Mouse (Mus musculus): ENCODE measurements around the gene Pip5k1b. TPM values are rescaled to one million over a fixed set of nuclear protein-coding genes. Genes with fewer than 3 reads are reported as not detected.

The Pip5k1b gene
- total RNA-seq, 2 experiments from 2014 or later, result 37.0 to 40.3 TPM

- no peak for DNase-seq (ENCODE audit: low spot score in 2 of 2)
Measured at GRCm38 (mm10) chr19:24352298-24352959, 203.2 kb downstream of the Pip5k1b start.

GRCm38 (mm10) chr19:24344501-24344900, 211.2 kb downstream of the Pip5k1b start:
- no peak for DNase-seq (ENCODE audit: low spot score in 2 of 2)

DNA sequence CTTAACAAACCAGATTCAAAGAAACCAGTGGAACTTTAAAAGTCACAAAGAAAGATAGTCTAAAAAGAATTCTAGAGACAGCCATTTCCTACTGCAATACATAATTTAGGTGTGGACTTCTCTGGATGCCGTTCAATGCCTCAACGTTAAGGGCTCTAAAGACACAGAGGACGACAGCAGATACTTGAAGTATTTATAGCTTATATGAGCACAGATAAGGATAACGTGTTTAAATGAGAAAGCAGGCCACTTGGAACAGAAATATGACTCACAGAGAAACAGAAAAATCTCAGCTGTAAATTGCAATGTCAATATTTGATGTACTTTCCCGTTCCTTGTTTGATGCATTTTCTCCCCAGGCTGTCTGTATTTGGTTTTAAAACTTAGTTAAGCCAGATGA, 212.9 kb downstream of the Pip5k1b start:
- DNase-seq (ENCODE audit: low spot score in 2 of 2), result no peak

- no peak for DNase-seq (ENCODE audit: low spot score in 2 of 2)
Measured at GRCm38 (mm10) chr19:24336370-24337076, 219.1 kb downstream of the Pip5k1b start.

DNA sequence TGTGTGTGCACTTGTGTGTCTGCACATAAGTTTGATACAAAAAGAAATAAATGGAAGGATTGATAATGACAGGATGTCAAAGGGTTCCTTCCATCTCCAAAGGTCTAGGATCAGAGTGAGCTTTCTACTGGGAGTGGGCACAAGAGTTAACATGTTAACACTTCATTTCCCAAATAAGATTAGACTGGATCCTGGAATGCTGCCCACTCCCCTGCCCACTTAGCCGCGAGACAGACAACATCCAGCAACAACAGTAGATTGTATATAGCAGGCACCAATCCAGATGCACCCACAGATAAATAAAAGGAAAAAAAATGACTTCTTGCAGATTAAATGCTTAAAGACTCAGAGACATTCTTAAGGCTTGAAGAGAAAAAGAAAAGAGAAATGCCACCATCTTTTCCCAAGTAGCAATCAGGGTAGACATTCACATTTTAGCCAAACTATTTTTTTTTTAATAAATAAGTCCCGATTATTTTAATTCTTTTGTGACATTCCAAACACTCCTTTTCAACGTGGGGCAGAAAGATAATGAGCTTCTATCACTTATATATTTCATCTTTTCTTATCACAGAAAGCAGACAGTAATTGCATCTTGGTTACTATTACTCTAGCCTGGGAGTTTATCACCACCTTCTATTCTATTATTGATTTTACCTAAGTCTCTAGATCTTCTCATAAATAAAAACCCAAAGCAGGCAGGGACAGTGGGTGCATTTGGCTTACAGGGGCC, 219.9 kb downstream of the Pip5k1b start:
- DNase-seq (ENCODE audit: low spot score in 2 of 2), result no peak

- DNase-seq (ENCODE audit: low spot score in 2 of 2), result no peak
Measured at GRCm38 (mm10) chr19:24332956-24333355, 222.7 kb downstream of the Pip5k1b start.

DNA sequence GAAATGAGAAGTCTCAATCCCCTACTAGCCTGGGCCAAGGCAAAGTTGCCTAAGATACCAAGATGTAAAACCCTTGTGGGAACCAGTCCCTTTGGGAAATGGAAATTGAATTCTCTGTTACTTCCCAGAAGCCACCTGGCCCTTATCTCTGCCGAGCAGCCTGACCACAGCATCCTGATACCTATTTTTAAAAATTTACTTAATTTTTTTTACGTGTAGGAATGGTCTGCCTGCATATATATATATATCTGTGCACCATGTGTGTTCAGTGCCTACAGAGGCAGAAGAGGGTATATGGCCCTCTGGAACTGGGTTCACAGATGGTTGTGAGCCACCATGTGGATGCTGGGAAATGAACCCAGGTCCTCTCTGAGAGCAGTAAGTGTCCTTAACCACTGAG, 224.4 kb downstream of the Pip5k1b start:
- no peak for DNase-seq (ENCODE audit: low spot score in 2 of 2)

GRCm38 (mm10) chr19:24330366-24330765, 225.3 kb downstream of the Pip5k1b start:
- DNase-seq (ENCODE audit: low spot score in 2 of 2), result no peak

GRCm38 (mm10) chr19:24327921-24328320, 227.8 kb downstream of the Pip5k1b start:
- DNase-seq (ENCODE audit: low spot score in 2 of 2), result no peak

DNA sequence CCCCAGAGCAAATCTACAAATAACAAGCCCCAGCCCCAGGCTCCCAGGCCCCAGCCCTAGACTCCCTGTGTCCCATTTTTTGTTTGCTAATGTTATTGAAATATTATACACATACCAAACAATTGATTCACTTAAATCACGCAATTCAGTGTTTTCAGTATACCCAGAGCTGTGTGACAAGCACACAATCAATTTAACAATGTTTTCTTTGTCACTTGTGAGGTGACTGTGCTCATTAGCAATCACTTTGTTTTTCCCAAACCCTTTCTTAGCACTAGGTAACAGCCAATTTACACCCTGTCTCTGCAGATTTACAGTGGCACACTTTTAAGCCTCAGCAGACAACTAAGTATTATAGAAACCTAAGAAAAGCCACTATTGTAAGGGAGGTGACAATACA, 228.7 kb downstream of the Pip5k1b start:
- DNase-seq (ENCODE audit: low spot score in 2 of 2), result no peak

- no peak for DNase-seq (ENCODE audit: low spot score in 2 of 2)
Measured at GRCm38 (mm10) chr19:24325692-24326091, 230.0 kb downstream of the Pip5k1b start.

- no peak for DNase-seq (ENCODE audit: low spot score in 2 of 2)
Measured at GRCm38 (mm10) chr19:24323841-24324613, 231.6 kb downstream of the Pip5k1b start.

DNA sequence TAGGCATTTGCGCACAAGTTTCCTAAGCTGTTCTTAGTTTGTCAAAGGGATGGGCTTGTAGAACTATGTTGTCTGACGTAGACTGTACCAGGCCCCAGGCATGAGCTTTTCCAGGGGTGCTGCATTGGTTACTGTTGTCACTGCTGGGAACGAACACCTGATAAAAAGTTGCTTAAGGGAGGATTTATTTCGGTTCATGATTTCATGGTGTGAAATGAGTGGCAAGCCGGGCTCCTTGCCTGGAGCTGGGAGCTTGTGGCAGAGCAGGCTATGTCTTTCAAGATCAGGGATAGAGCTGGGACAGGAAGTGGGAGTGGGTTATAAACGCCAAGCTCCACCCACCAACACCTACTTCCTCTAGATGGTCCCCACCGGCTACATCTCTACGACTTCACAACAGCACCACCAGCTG, 233.8 kb downstream of the Pip5k1b start:
- no peak for DNase-seq (ENCODE audit: low spot score in 2 of 2)

- DNase-seq (ENCODE audit: low spot score in 2 of 2), result no peak
Measured at GRCm38 (mm10) chr19:24321211-24321899, 234.3 kb downstream of the Pip5k1b start.

DNA sequence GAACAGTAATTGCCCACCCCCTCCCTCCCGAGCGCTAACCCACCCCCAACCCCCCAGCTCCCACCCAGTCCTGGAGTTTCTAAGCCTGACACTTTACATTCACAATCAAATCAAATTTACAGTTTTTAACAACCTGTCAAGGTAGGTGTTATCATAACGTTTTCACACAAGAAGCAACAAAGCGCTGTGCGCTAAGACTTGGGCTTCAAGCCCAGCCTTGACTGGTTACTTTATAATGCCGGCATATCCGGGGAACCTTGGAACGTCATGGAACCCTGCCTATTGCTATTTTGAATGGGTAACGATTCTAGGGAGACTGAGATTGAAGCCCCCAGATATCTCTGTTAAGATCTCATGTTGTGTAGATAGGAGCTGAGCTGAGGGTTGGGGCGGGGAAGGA, 237.5 kb downstream of the Pip5k1b start:
- DNase-seq (ENCODE audit: low spot score in 2 of 2), result no peak

- DNase-seq (ENCODE audit: low spot score in 2 of 2), result no peak
Measured at GRCm38 (mm10) chr19:24317731-24318130, 237.9 kb downstream of the Pip5k1b start.

DNA sequence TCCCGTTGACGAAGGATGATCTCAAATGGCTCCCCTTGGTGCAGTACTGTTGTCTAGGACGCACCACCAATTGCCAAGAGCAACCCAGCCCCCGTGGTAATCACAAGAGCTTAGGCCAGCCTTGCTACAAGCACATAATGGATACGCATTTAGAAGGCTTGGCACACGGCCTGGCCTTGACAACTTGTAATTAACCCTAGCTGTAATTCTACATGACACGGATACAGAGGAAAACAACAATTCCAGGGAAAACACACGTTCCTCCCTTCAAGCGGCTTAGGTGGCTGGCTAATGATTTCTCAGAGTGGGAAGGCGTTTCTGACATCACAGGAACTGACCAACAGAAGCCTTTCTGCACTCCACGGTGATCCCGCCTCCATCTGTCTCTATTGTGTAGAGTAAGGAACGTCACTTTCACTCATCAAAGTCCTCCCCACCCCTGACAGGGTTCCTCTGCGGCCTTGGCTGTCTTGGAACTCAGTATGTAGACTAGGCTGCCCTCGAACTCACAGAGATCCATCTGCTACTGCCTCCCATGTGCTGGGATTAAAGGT, 238.6 kb downstream of the Pip5k1b start:
- DNase-seq (ENCODE audit: low spot score in 2 of 2), result peak in 1 of 2 experiments; percentile 46

- no peak for DNase-seq (ENCODE audit: low spot score in 2 of 2)
Measured at GRCm38 (mm10) chr19:24316060-24316725, 239.5 kb downstream of the Pip5k1b start.

GRCm38 (mm10) chr19:24315234-24315633, 240.4 kb downstream of the Pip5k1b start:
- DNase-seq (ENCODE audit: low spot score in 2 of 2), result no peak

DNA sequence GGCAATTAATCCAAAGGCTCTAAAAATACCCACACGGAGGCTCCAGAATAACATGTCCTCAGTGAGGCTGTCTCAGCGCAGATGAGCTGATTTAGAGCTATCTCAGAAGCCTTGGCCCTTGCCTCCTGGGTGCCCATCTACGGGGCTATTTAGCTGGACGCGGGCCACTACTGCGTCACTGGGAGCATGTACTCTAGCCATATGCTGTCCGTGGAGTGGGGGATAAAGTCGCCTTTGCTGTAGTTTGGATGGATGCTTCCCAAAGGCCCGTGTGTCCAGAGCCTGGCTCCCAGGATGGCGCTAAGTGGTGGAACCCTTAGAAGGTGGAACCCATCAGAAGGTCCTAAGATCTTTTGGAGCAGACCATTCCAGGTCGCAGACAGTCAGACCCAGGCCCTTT, 241.0 kb downstream of the Pip5k1b start:
- no peak for DNase-seq (ENCODE audit: low spot score in 2 of 2)
